Mouse (Mus musculus) neural tube, embryonic 14.5 days (tissue): ENCODE measurements around the gene Efcab3. TPM values are rescaled to one million over a fixed set of nuclear protein-coding genes. Genes with fewer than 3 reads are reported as not detected.
"Not testable (repeated sequence)": the region's sequence is repeated elsewhere in the genome, so short reads cannot be mapped to it uniquely, and the experiment has no call there.

ENCODE experiments used
- ATAC-seq: fragments of 200-750 bp; cut with Nextera tagmentation; 2 replicates; pipeline ENCODE4 v1.8.0; 2017; ENCODE audit warnings: low read depth, mild to moderate bottlenecking, moderate TSS enrichment, moderate library complexity
- H3K27ac ChIP-seq: fragments of 300-500 bp; sonication (generic); 2 replicates; pipeline ENCODE4 v1.5.1; 2014; ENCODE audit warnings: low read depth, mild to moderate bottlenecking, control low read depth, low read length, moderate library complexity, mixed read lengths
- H3K27me3 ChIP-seq: fragments of 300-500 bp; sonication (generic); 2 replicates; pipeline ENCODE4 v1.6.1; 2014; ENCODE audit warnings: low read length; ENCODE audit not compliant: control insufficient read depth, insufficient read depth
- H3K36me3 ChIP-seq: fragments of 300-500 bp; sonication (generic); 2 replicates; pipeline ENCODE4 v1.6.1; 2014; ENCODE audit warnings: low read length, mixed read lengths; ENCODE audit not compliant: control insufficient read depth, insufficient read depth
- H3K4me1 ChIP-seq: fragments of 300-500 bp; sonication (generic); 2 replicates; pipeline ENCODE4 v1.6.1; 2014; ENCODE audit warnings: low read length; ENCODE audit not compliant: control insufficient read depth, insufficient read depth
- H3K4me2 ChIP-seq: fragments of 300-500 bp; sonication (generic); 2 replicates; pipeline ENCODE4 v1.6.1; 2014; ENCODE audit warnings: mild to moderate bottlenecking, low read depth, low read length, control low read depth
- H3K4me3 ChIP-seq: fragments of 300-500 bp; sonication (generic); 2 replicates; pipeline ENCODE4 v1.5.1; 2014; ENCODE audit warnings: low read depth, low read length, control low read depth, mixed read lengths
- H3K9ac ChIP-seq: fragments of 300-500 bp; sonication (generic); replicated peaks from 2 replicates; pipeline ENCODE4 v1.6.1; 2014; ENCODE audit warnings: low read depth, mild to moderate bottlenecking, control low read depth, low read length, mixed read lengths
- H3K9me3 ChIP-seq: fragments of 300-500 bp; sonication (generic); 2 replicates; pipeline ENCODE4 v1.6.1; 2016; ENCODE audit warnings: low read length; ENCODE audit not compliant: control insufficient read depth
- WGBS: fragments of 180-500 bp; shearing (Covaris S2); extraction: QIAGEN DNeasy Blood & Tissue Kit; methylation state at CpG from one replicate; pipeline ENCODE4 v1.1.7; 2014; 5-methylcytosine and 5-hydroxymethylcytosine counted together
- polyA plus RNA-seq: library from polyadenylated mRNA; unstranded; fragments of >200 nt; fragmentation: Nextera tagmentation; extraction: Ambion mirVana; gene quantifications from 2 replicates; pipeline ENCODE4 v1.2.1, GENCODE M21; 2014

Gene Efcab3
- polyA plus RNA-seq, 1 experiment from 2014 or later = not detected

- WGBS = 29% methylated on average over 4 of the region's 4 CpGs
- no peak overlapping the region for H3K4me3 ChIP-seq
- no peak overlapping the region for H3K4me2 ChIP-seq
- ATAC-seq = no peak
- no peaks in the 10 kb centered on the region for H3K27me3 ChIP-seq
- no peak overlapping the region for H3K27ac ChIP-seq
- no peaks in the 10 kb centered on the region for H3K9me3 ChIP-seq
- H3K36me3 ChIP-seq = no peaks in the 10 kb centered on the region
- H3K4me1 ChIP-seq = no peaks in the 10 kb centered on the region
- H3K9ac ChIP-seq = no peak overlapping the region
These were observed 57.2 kb downstream of the Efcab3 start for GRCm38 (mm10) chr11:105120551-105121061.

- H3K4me2 ChIP-seq, H3K36me3 ChIP-seq, H3K27ac ChIP-seq, H3K4me3 ChIP-seq, H3K9ac ChIP-seq, ATAC-seq, H3K9me3 ChIP-seq, H3K27me3 ChIP-seq, H3K4me1 ChIP-seq: not testable (repeated sequence)
- WGBS = 81% methylated on average over 5 of the region's 5 CpGs
These were observed 58.4 kb downstream of the Efcab3 start for GRCm38 (mm10) chr11:105121792-105122191.

- Histone ChIP-seq H3K27ac (no peak overlapping the region), H3K4me1 (peaks cover 9% of the 10 kb centered on the region; the same call in 1 of the 2 replicates), H3K27me3 (no peaks in the 10 kb centered on the region), H3K36me3 (0 out of 2 replicates have a peak, but pooled peaks cover under 1% of the 10 kb centered on the region), H3K4me3 (no peak overlapping the region), H3K9me3 (no peaks in the 10 kb centered on the region), H3K9ac (no peak overlapping the region), H3K4me2 (no peak overlapping the region)
- WGBS = 8% methylated on average over 9 of the region's 9 CpGs
- ATAC-seq = peak; percentile 54
These were observed 60.6 kb downstream of the Efcab3 start for GRCm38 (mm10) chr11:105123986-105124385.

DNA sequence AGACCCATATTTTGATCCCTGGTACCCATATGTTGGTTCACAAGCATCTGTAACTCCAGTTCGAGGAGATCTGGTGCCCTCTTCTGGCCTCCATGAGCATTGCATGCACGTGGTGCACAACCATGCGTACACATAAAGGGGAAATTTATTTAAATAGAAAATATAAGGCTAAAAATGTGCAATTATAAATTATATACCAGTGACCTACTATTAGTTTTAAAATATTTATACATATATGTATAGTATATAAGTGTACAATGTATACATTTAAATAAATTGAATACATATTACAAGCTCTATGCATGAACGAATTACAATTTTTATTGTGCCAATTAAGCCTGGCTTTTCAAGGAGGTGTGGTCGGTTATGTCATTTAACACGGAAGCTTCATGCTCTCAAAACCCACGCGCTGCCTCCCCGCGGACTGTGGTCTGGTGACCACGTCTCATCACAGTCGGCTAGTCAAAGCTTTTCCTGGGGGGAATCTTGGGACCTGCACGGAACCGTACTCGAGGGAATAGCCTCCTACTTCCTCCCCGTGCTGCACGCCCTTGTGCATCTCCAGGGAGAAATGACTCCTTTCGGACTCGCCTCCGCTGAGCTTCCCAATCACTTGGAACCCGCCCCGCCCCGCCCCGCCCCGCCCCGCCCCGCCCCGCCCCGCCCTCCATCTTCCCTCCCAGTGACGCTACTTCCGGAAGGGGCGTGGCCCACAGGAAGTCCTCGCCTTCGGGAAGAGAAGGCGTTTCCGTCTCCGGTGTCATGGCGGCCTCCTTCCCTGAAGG, 62.5 kb downstream of the Efcab3 start, which contains the start of gene Mettl2:
TSS of gene Mettl2 (plus strand) at position 691 of the 785 bp plus-strand sequence.
- peak; percentile 89 for ATAC-seq
- H3K27ac ChIP-seq = peak within 1 kb of the TSS; percentile 79
- WGBS = 2% methylated on average over 30 of the region's 38 CpGs
- peak within 1 kb of the TSS; percentile 74 for H3K9ac ChIP-seq
- peak within 1 kb of the TSS; percentile 62 for H3K4me2 ChIP-seq
- H3K27me3 ChIP-seq = no peaks in the 10 kb centered on the region
- no peaks in the 10 kb centered on the region for H3K9me3 ChIP-seq
- 0 out of 2 replicates have a peak, but pooled peaks cover 5% of the 10 kb centered on the region for H3K36me3 ChIP-seq
- H3K4me3 ChIP-seq = peak within 1 kb of the TSS; percentile 97
- H3K4me1 ChIP-seq = peaks cover 9% of the 10 kb centered on the region; the same call in 1 of the 2 replicates

DNA sequence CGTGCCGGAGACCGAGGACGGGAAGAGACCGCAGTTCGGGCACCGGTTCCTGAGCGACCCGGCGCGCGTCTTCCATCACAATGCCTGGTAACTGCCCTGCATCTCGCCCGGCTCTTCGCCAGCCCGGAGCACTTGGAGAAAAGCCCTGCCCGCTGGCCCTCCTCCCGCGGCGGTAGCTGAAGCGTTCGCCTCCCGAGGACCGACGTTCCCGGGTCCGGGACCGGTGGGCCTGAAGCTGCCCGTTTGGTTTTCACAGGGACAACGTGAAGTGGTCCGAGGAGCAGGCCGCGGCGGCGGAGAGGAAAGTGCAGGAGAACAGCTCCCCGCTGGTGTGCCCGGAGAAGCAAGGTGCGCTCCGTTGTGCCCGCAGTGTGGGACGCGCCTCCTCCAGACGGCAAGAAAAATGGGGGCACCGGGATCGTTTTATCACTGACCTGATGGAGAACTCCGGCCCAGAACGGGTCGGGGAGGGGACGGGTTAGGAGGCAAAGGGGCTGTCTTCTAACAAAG, 63.2 kb downstream of the Efcab3 start:
- Histone ChIP-seq H3K4me2 (peak overlapping the region; percentile 62), H3K27ac (no peak overlapping the region), H3K4me1 (peaks cover 9% of the 10 kb centered on the region; the same call in 1 of the 2 replicates), H3K4me3 (peak overlapping the region; percentile 97), H3K9ac (peak overlapping the region; percentile 74), H3K27me3 (no peaks in the 10 kb centered on the region), H3K9me3 (no peaks in the 10 kb centered on the region), H3K36me3 (peaks cover 7% of the 10 kb centered on the region)
- under 1% methylated on average over 48 of the region's 49 CpGs for WGBS
- ATAC-seq = peak; percentile 16; the same call in 1 of the 2 replicates

- Histone ChIP-seq H3K4me3 (no peak overlapping the region), H3K36me3 (peaks cover 50% of the 10 kb centered on the region), H3K27me3 (no peaks in the 10 kb centered on the region), H3K9me3 (no peaks in the 10 kb centered on the region), H3K4me2 (no peak overlapping the region), H3K27ac (no peak overlapping the region), H3K4me1 (no peaks in the 10 kb centered on the region), H3K9ac (no peak overlapping the region)
- 96% methylated on average over 7 of the region's 7 CpGs for WGBS
- no peak for ATAC-seq
These were observed 72.3 kb downstream of the Efcab3 start for GRCm38 (mm10) chr11:105135692-105136091.

- not testable (repeated sequence) for H3K9ac ChIP-seq, H3K4me2 ChIP-seq, H3K27ac ChIP-seq, H3K27me3 ChIP-seq, H3K4me1 ChIP-seq, ATAC-seq, H3K4me3 ChIP-seq, H3K9me3 ChIP-seq
- 88% methylated on average over 2 of the region's 2 CpGs for WGBS
- peaks cover 44% of the 10 kb centered on the region for H3K36me3 ChIP-seq
These were observed 73.9 kb downstream of the Efcab3 start for GRCm38 (mm10) chr11:105137255-105137654.

GRCm38 (mm10) chr11:105140512-105140911, 77.1 kb downstream of the Efcab3 start:
- ATAC-seq, H3K4me3 ChIP-seq, H3K27ac ChIP-seq, H3K4me1 ChIP-seq, H3K4me2 ChIP-seq, H3K27me3 ChIP-seq, H3K9me3 ChIP-seq, H3K9ac ChIP-seq: not testable (repeated sequence)
- peaks cover 22% of the 10 kb centered on the region for H3K36me3 ChIP-seq
- 90% methylated on average over 6 of the region's 8 CpGs for WGBS

GRCm38 (mm10) chr11:105141115-105141514, 77.7 kb downstream of the Efcab3 start:
- H3K4me2 ChIP-seq = no peak overlapping the region
- no peaks in the 10 kb centered on the region for H3K27me3 ChIP-seq
- no peak overlapping the region for H3K27ac ChIP-seq
- H3K9ac ChIP-seq = no peak overlapping the region
- no peak overlapping the region for H3K4me3 ChIP-seq
- peaks cover 18% of the 10 kb centered on the region; the same call in 1 of the 2 replicates for H3K36me3 ChIP-seq
- ATAC-seq = no peak
- whole genome bisulfite sequencing = 96% methylated on average over 5 of the region's 5 CpGs
- H3K4me1 ChIP-seq = no peaks in the 10 kb centered on the region
- H3K9me3 ChIP-seq = no peaks in the 10 kb centered on the region
